Mouse (Mus musculus): Measurements from ENCODE around the gene Vmn1r174. TPM values are rescaled to one million over a fixed set of nuclear protein-coding genes. Genes with fewer than 3 reads are reported as not detected.
"Not testable (repeated sequence)": the region's sequence is repeated elsewhere in the genome, so short reads cannot be mapped to it uniquely, and the experiment has no call there.

Vmn1r174 gene
- polyA plus RNA-seq (2015; fragmentation: Nextera tagmentation; extraction: Ambion mirVana) = not detected in 2 replicates

- ATAC-seq (ENCODE audit: low FRiP score, low TSS enrichment) = not testable (repeated sequence)
These were observed at the start of gene Vmn1r174 for GRCm38 (mm10) chr7:23751970-23752369. TSS of gene Vmn1r174 (plus strand) at chr7:23752270.

GRCm38 (mm10) chr7:23784526-23784925 is 32.5 kb downstream of the Vmn1r174 start:
- WGBS = 86% methylated on average over 6 of the region's 6 CpGs

More at GRCm38 (mm10) chr7:23751970-23752369, at the start of gene Vmn1r174:
- H3K9me3 ChIP-seq (ENCODE audit: low read length); H3K4me1 ChIP-seq (ENCODE audit: insufficient read depth, low read length); H3K27me3 ChIP-seq (ENCODE audit: insufficient read depth, low read length); H3K9ac ChIP-seq (replicated peaks; ENCODE audit: low read length); H3K27ac ChIP-seq (ENCODE audit: low read length); H3K4me3 ChIP-seq (ENCODE audit: low read length); H3K4me2 ChIP-seq (replicated peaks; ENCODE audit: low read depth, low read length); H3K36me3 ChIP-seq (ENCODE audit: insufficient read depth, low read length): not testable (repeated sequence)
- WGBS = 42% methylated on average over 1 of the region's 1 CpGs

GRCm38 (mm10) chr7:23810543-23810942 is 58.5 kb downstream of the Vmn1r174 start, which contains the start of gene Vmn1r175:
TSS of gene Vmn1r175 (minus strand) at chr7:23810643.
- H3K27ac ChIP-seq (ENCODE audit: low read length); H3K4me3 ChIP-seq (ENCODE audit: low read length); H3K4me2 ChIP-seq (replicated peaks; ENCODE audit: low read depth, low read length); H3K27me3 ChIP-seq (ENCODE audit: insufficient read depth, low read length); ATAC-seq (ENCODE audit: low FRiP score, low TSS enrichment); H3K4me1 ChIP-seq (ENCODE audit: insufficient read depth, low read length); H3K36me3 ChIP-seq (ENCODE audit: insufficient read depth, low read length); H3K9me3 ChIP-seq (ENCODE audit: low read length); H3K9ac ChIP-seq (replicated peaks; ENCODE audit: low read length): not testable (repeated sequence)

More at GRCm38 (mm10) chr7:23784526-23784925, 32.5 kb downstream of the Vmn1r174 start:
- Histone ChIP-seq H3K36me3 (ENCODE audit: insufficient read depth, low read length) (no peaks in the 10 kb centered on the region), H3K4me1 (ENCODE audit: insufficient read depth, low read length) (no peaks in the 10 kb centered on the region), H3K9ac (replicated peaks; ENCODE audit: low read length) (no peak overlapping the region), H3K4me2 (replicated peaks; ENCODE audit: low read depth, low read length) (no peak overlapping the region), H3K27ac (ENCODE audit: low read length) (no peak overlapping the region), H3K4me3 (ENCODE audit: low read length) (no peak overlapping the region), H3K9me3 (ENCODE audit: low read length) (peaks cover 28% of the 10 kb centered on the region), H3K27me3 (ENCODE audit: insufficient read depth, low read length) (no peaks in the 10 kb centered on the region)
- ATAC-seq (ENCODE audit: low FRiP score, low TSS enrichment) = no peak

Other genes with a start within 250 kb of the Vmn1r174 start
- gene Vmn1r167, start 245.1 kb upstream of the Vmn1r174 start, polyA plus RNA-seq (2015; fragmentation: Nextera tagmentation; extraction: Ambion mirVana) = not detected in 2 replicates
- not detected in 2 replicates for gene Vmn1r168, start 212.5 kb upstream of the Vmn1r174 start, polyA plus RNA-seq (2015; fragmentation: Nextera tagmentation; extraction: Ambion mirVana)
- not detected in 2 replicates for gene Vmn1r169, start 176.7 kb upstream of the Vmn1r174 start, polyA plus RNA-seq (2015; fragmentation: Nextera tagmentation; extraction: Ambion mirVana)
- not detected in 2 replicates for gene Vmn1r170, start 146.1 kb upstream of the Vmn1r174 start, polyA plus RNA-seq (2015; fragmentation: Nextera tagmentation; extraction: Ambion mirVana)
- gene Vmn1r171, start 121.5 kb upstream of the Vmn1r174 start, polyA plus RNA-seq (2015; fragmentation: Nextera tagmentation; extraction: Ambion mirVana) = not detected in 2 replicates
- gene Vmn1r172, start 94.0 kb upstream of the Vmn1r174 start, polyA plus RNA-seq (2015; fragmentation: Nextera tagmentation; extraction: Ambion mirVana) = not detected in 2 replicates
- not detected in 2 replicates for gene Vmn1r173, start 51.6 kb upstream of the Vmn1r174 start, polyA plus RNA-seq (2015; fragmentation: Nextera tagmentation; extraction: Ambion mirVana)
- gene Vmn1r175, start 58.4 kb downstream of the Vmn1r174 start, polyA plus RNA-seq (2015; fragmentation: Nextera tagmentation; extraction: Ambion mirVana) = not detected in 2 replicates
- not detected in 2 replicates for gene Vmn1r176, start 85.1 kb downstream of the Vmn1r174 start, polyA plus RNA-seq (2015; fragmentation: Nextera tagmentation; extraction: Ambion mirVana)
- gene Vmn1r177, start 114.2 kb downstream of the Vmn1r174 start, polyA plus RNA-seq (2015; fragmentation: Nextera tagmentation; extraction: Ambion mirVana) = not detected in 2 replicates
- not detected in 2 replicates for gene Vmn1r178, start 139.7 kb downstream of the Vmn1r174 start, polyA plus RNA-seq (2015; fragmentation: Nextera tagmentation; extraction: Ambion mirVana)
- not detected in 2 replicates for gene Vmn1r179, start 174.7 kb downstream of the Vmn1r174 start, polyA plus RNA-seq (2015; fragmentation: Nextera tagmentation; extraction: Ambion mirVana)
- not detected in 2 replicates for gene Vmn1r180, start 198.4 kb downstream of the Vmn1r174 start, polyA plus RNA-seq (2015; fragmentation: Nextera tagmentation; extraction: Ambion mirVana)
- not detected in 2 replicates for gene Vmn1r181, start 222.3 kb downstream of the Vmn1r174 start, polyA plus RNA-seq (2015; fragmentation: Nextera tagmentation; extraction: Ambion mirVana)
- gene V1rd19, start 249.4 kb downstream of the Vmn1r174 start, polyA plus RNA-seq (2015; fragmentation: Nextera tagmentation; extraction: Ambion mirVana) = not detected in 2 replicates

Data from kidney, embryonic 16.5 days (tissue).